Mouse (Mus musculus): ENCODE results near the gene Ankrd33b. TPM values are rescaled to one million over a fixed set of nuclear protein-coding genes. Genes with fewer than 3 reads are reported as not detected.

Ankrd33b gene
- polyA plus RNA-seq, 1 experiment from 2014 or later, result 0.50 TPM

GRCm38 (mm10) chr15:31397379-31397778 is 29.9 kb upstream of the Ankrd33b start:
- no peak for ATAC-seq (ENCODE audit: low FRiP score, low read depth)

DNA sequence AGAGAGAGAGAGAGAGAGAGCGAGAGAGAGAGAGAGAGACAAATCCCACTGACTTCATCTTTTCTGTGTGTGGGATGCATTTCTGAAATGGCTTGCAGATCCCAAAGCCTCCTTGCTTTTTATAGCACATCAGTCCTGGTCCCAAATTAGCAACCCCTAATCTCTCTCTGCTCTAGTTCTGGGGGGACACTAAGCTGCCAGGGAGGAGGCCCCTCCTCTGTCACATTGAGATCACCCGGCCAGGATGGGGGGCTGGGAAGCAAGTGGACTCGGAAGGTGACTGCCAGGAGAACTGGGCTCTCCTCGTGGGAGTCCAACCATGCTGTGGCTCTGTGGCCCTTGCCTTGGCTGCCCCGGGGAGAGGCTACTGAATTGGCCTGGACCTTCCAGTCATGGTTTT is 29.2 kb upstream of the Ankrd33b start:
- Histone ChIP-seq H3K36me3 (no peaks in the 10 kb centered on the region), H3K9me3 (no peaks in the 10 kb centered on the region), H3K4me3 (no peak overlapping the region), H3K4me1 (no peaks in the 10 kb centered on the region), H3K27ac (no peak overlapping the region), H3K9ac (no peak overlapping the region), H3K27me3 (no peaks in the 10 kb centered on the region), H3K4me2 (replicated peaks) (no peak overlapping the region)
- ATAC-seq (ENCODE audit: low FRiP score, low read depth), result no peak
- WGBS, result 67% methylated on average over 5 of the region's 5 CpGs

More at GRCm38 (mm10) chr15:31397379-31397778, 29.9 kb upstream of the Ankrd33b start:
- Histone ChIP-seq H3K36me3 (no peaks in the 10 kb centered on the region), H3K9me3 (no peaks in the 10 kb centered on the region), H3K9ac (no peak overlapping the region), H3K4me3 (no peak overlapping the region), H3K4me1 (no peaks in the 10 kb centered on the region), H3K27me3 (no peaks in the 10 kb centered on the region), H3K27ac (no peak overlapping the region), H3K4me2 (replicated peaks) (no peak overlapping the region)
- 80% methylated on average over 3 of the region's 3 CpGs for WGBS

DNA sequence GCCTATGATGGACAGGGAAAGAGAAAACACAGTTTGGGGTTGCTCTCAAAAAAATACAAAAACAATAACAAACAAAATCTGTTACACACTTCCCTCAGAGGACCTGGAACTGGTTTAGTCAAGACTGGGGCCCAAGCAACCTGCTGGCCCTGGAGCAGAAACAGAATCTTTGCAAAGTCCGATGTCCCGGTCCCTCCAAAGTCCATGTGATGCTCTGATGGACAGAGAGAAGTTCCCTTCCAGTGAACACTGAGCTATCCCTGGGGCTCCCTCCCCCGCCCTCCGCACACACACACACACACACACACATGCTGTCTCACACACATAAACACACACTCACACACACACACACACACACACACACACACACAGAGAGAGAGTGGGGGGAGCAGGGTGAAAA is 28.5 kb upstream of the Ankrd33b start:
- H3K27me3 ChIP-seq, result no peaks in the 10 kb centered on the region
- no peaks in the 10 kb centered on the region for H3K9me3 ChIP-seq
- no peak overlapping the region for H3K4me3 ChIP-seq
- no peaks in the 10 kb centered on the region for H3K4me1 ChIP-seq
- WGBS, result 87% methylated on average over 4 of the region's 4 CpGs
- no peak overlapping the region for H3K27ac ChIP-seq
- H3K4me2 ChIP-seq (replicated peaks), result no peak overlapping the region
- H3K9ac ChIP-seq, result no peak overlapping the region
- no peak for ATAC-seq (ENCODE audit: low FRiP score, low read depth)
- H3K36me3 ChIP-seq, result no peaks in the 10 kb centered on the region

GRCm38 (mm10) chr15:31393402-31393801 is 25.9 kb upstream of the Ankrd33b start:
- no peaks in the 10 kb centered on the region for H3K36me3 ChIP-seq
- no peaks in the 10 kb centered on the region for H3K9me3 ChIP-seq
- H3K4me2 ChIP-seq (replicated peaks), result no peak overlapping the region
- H3K9ac ChIP-seq, result no peak overlapping the region
- no peak overlapping the region for H3K4me3 ChIP-seq
- H3K4me1 ChIP-seq, result no peaks in the 10 kb centered on the region
- H3K27me3 ChIP-seq, result no peaks in the 10 kb centered on the region
- 86% methylated on average over 6 of the region's 6 CpGs for WGBS
- no peak overlapping the region for H3K27ac ChIP-seq
- ATAC-seq (ENCODE audit: low FRiP score, low read depth), result no peak

- no peak for ATAC-seq (ENCODE audit: low FRiP score, low read depth)
Measured at GRCm38 (mm10) chr15:31392705-31393104, 25.2 kb upstream of the Ankrd33b start.

GRCm38 (mm10) chr15:31392135-31392534 is 24.6 kb upstream of the Ankrd33b start:
- Histone ChIP-seq H3K27me3 (no peaks in the 10 kb centered on the region), H3K4me2 (replicated peaks) (no peak overlapping the region), H3K4me1 (no peaks in the 10 kb centered on the region), H3K4me3 (no peak overlapping the region), H3K9me3 (peaks cover 4% of the 10 kb centered on the region; the same call in 1 of the 2 replicates), H3K9ac (no peak overlapping the region), H3K36me3 (no peaks in the 10 kb centered on the region), H3K27ac (no peak overlapping the region)
- no peak for ATAC-seq (ENCODE audit: low FRiP score, low read depth)
- 88% methylated on average over 4 of the region's 4 CpGs for WGBS

More at GRCm38 (mm10) chr15:31392705-31393104, 25.2 kb upstream of the Ankrd33b start:
- no peaks in the 10 kb centered on the region for H3K9me3 ChIP-seq
- no peak overlapping the region for H3K9ac ChIP-seq
- no peaks in the 10 kb centered on the region for H3K4me1 ChIP-seq
- H3K36me3 ChIP-seq, result no peaks in the 10 kb centered on the region
- WGBS, result 71% methylated on average over 7 of the region's 7 CpGs
- H3K27me3 ChIP-seq, result no peaks in the 10 kb centered on the region
- H3K4me3 ChIP-seq, result no peak overlapping the region
- H3K27ac ChIP-seq, result no peak overlapping the region
- H3K4me2 ChIP-seq (replicated peaks), result no peak overlapping the region

DNA sequence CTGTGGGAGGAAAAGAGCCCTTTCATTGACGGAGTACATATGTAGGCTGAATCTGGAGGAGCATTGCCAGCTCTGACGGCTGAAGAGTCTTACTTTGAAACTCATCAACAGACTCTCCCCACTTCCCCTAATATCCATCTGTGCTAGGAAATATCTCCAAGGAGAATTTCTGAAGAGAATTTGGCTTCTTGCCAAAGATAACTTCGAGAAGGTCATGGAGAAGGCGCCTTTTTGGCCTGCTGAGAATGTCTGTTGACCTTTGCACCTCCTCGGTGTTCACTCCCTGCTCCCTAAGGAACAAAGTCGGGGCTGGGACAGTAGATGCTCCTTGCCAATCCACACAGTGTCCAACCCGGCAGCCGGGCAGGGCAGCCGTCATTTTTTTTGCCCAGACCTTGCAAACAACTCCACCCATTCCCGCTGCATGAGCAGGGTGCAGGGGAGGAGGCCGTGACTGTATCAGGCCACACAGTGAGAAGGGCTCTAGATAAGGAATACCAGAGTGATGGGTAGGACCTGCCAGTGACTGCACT is 14.5 kb upstream of the Ankrd33b start:
- H3K9ac ChIP-seq, result no peak overlapping the region
- H3K4me2 ChIP-seq (replicated peaks), result no peak overlapping the region
- no peaks in the 10 kb centered on the region for H3K27me3 ChIP-seq
- 63% methylated on average over 11 of the region's 11 CpGs for WGBS
- H3K36me3 ChIP-seq, result no peaks in the 10 kb centered on the region
- H3K4me1 ChIP-seq, result no peaks in the 10 kb centered on the region
- ATAC-seq (ENCODE audit: low FRiP score, low read depth), result no peak
- H3K4me3 ChIP-seq, result no peak overlapping the region
- H3K9me3 ChIP-seq, result 0 out of 2 replicates have a peak, but pooled peaks cover under 1% of the 10 kb centered on the region
- H3K27ac ChIP-seq, result no peak overlapping the region

DNA sequence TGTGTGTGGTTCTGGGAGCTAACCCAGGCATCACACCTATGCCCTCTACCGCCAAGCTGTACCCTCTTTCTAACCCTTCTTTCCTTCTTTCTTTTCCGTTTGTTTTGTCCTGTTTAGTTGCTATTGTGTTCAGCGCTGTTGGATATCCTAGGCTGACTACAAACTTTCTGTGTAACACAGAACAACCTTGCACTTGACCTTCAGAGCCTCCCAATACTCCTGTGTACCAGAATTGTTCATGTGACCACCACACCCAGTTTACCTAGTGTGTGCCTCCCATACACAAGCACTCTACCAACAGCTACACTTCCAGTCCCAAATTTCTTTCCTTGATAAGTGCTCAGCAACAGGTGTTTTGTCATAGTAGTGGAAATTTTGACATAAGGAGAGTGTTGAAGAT is 11.9 kb upstream of the Ankrd33b start:
- H3K4me1 ChIP-seq, result no peaks in the 10 kb centered on the region
- no peaks in the 10 kb centered on the region for H3K9me3 ChIP-seq
- H3K36me3 ChIP-seq, result no peaks in the 10 kb centered on the region
- ATAC-seq (ENCODE audit: low FRiP score, low read depth), result no peak
- H3K27me3 ChIP-seq, result no peaks in the 10 kb centered on the region
- H3K9ac ChIP-seq, result no peak overlapping the region
- no peak overlapping the region for H3K4me3 ChIP-seq
- WGBS, result 90% methylated on average over 3 of the region's 3 CpGs
- no peak overlapping the region for H3K4me2 ChIP-seq (replicated peaks)
- no peak overlapping the region for H3K27ac ChIP-seq

DNA sequence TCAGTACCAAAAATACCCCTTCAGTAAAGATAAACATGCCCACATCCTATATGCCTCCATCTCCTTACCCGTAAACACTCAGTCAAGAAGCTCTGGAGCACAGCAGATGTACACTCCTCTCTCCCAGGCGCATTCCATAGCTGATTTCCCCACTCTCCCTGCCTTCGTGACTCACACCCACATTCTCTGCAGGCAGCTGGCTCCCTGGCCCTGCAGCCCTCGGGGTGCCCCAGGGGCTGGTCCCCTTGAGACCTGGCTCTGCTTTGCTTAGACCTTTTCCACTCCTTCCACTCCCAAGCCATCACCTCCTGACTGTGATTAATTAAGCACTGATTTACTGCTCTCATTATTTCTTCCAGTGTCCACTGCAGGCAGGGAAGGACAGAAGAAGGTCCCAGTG is 7.7 kb upstream of the Ankrd33b start:
- Histone ChIP-seq H3K4me2 (replicated peaks) (no peak overlapping the region), H3K27ac (no peak overlapping the region), H3K27me3 (peaks cover 5% of the 10 kb centered on the region; the same call in 1 of the 2 replicates), H3K4me1 (no peaks in the 10 kb centered on the region), H3K9me3 (no peaks in the 10 kb centered on the region), H3K4me3 (no peak overlapping the region), H3K9ac (no peak overlapping the region), H3K36me3 (no peaks in the 10 kb centered on the region)
- no peak for ATAC-seq (ENCODE audit: low FRiP score, low read depth)
- 22% methylated on average over 4 of the region's 4 CpGs for WGBS

DNA sequence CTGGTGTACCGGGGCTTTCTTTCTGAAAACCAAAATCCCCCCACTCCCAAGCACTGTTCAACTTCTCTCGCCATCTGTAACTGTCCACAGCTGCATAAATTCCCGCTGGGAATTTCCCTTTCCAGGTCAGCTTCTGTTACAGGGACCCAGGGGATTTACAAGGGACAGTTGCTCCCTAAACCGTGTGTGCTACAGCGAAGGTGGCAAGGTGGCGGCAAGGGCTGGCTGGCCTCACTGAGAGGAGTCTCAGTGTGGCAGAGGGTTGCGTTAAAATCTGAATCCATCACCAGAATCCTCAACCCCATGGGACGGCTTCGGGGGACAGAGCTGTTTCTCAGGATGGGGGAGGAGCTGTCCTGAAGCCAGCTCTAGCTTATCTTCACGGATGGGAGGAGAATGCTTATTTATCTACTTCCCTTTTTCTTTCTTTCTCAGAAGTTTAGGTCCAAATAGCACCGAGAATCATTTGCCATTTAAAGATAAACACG is 1.6 kb upstream of the Ankrd33b start:
- no peak for ATAC-seq (ENCODE audit: low FRiP score, low read depth)
- Histone ChIP-seq H3K36me3 (no peaks in the 10 kb centered on the region), H3K27ac (no peak overlapping the region), H3K4me2 (replicated peaks) (no peak overlapping the region), H3K4me3 (no peak overlapping the region), H3K9ac (no peak overlapping the region), H3K9me3 (no peaks in the 10 kb centered on the region), H3K4me1 (peaks cover 42% of the 10 kb centered on the region), H3K27me3 (peaks cover 61% of the 10 kb centered on the region)
- WGBS, result 9% methylated on average over 12 of the region's 12 CpGs

GRCm38 (mm10) chr15:31368556-31368955 is 1.0 kb upstream of the Ankrd33b start:
- ATAC-seq (ENCODE audit: low FRiP score, low read depth), result no peak
- Histone ChIP-seq H3K4me3 (no peak overlapping the region), H3K4me1 (peaks cover 42% of the 10 kb centered on the region), H3K9ac (no peak overlapping the region), H3K36me3 (no peaks in the 10 kb centered on the region), H3K4me2 (replicated peaks) (no peak overlapping the region), H3K9me3 (no peaks in the 10 kb centered on the region), H3K27me3 (peaks cover 67% of the 10 kb centered on the region), H3K27ac (no peak overlapping the region)
- 23% methylated on average over 8 of the region's 8 CpGs for WGBS

DNA sequence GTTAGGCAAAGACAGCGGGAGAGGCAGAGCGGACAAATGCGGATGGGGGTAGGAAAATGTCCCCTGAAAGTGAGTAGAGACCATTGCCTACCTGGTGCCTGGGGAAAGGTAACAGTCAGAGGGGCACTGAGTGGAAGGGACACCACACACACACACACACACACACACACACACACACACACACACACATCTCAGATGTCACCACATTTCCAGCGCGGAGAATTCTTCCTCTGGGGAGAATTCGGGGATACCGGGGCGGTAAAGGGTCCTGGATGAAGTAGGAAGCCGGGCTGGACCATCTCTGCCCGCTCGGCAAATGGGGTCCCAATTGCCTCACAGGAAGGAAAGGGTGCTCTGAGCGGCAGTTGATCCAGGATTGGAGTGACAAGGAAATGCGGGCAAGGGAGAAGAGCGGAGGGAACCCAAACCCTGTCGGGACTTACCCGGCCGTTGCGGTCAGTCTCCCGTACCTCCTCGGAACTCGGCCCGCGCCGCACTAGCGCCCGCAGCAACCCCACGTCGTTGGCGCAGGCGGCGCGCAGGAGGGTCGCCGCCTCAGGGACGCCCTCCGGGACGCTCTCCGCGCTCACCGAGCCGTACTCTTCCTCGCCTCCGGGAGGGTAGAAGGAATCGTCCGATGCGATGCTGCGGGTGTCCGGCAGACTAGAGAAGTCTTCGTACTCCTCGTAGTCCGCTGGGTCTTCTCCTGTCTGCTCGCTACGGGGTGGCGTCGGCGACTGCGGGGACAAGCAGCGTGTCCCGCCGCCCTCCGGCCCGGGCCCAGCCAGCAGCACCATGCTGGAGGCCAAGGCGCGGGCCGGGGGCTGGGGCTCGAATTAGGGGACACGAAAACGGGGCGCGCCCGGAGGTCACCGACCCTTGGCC is 688 bp downstream of the Ankrd33b start:
- H3K36me3 ChIP-seq, result no peaks in the 10 kb centered on the region
- H3K4me1 ChIP-seq, result peaks cover 42% of the 10 kb centered on the region
- peak overlapping the region; percentile 66 for H3K9ac ChIP-seq
- peak overlapping the region; percentile 61 for H3K4me3 ChIP-seq
- H3K9me3 ChIP-seq, result no peaks in the 10 kb centered on the region
- WGBS, result under 1% methylated on average over 72 of the region's 72 CpGs
- peaks cover 74% of the 10 kb centered on the region for H3K27me3 ChIP-seq
- no peak for ATAC-seq (ENCODE audit: low FRiP score, low read depth)
- H3K27ac ChIP-seq, result no peak overlapping the region
- H3K4me2 ChIP-seq (replicated peaks), result peak overlapping the region; percentile 100
